Mouse (Mus musculus) intestine, embryonic 15.5 days (tissue): Measurements from ENCODE around the gene Cfi. TPM values are rescaled to one million over a fixed set of nuclear protein-coding genes. Genes with fewer than 3 reads are reported as not detected.

ENCODE experiments used
- ATAC-seq: fragments of 200-750 bp; cut with Nextera tagmentation; 2 replicates; pipeline ENCODE4 v1.8.0; 2017; ENCODE audit warnings: moderate TSS enrichment, moderate library complexity
- H3K27ac ChIP-seq: fragments of 300-500 bp; sonication (generic); 2 replicates; pipeline ENCODE4 v1.5.1; 2015; ENCODE audit warnings: mild to moderate bottlenecking, inconsistent platforms
- H3K27me3 ChIP-seq: fragments of 300-500 bp; sonication (generic); replicated peaks from 2 replicates; pipeline ENCODE4 v1.6.1; 2015; ENCODE audit warnings: inconsistent platforms
- H3K36me3 ChIP-seq: fragments of 300-500 bp; sonication (generic); 2 replicates; pipeline ENCODE4 v1.6.1; 2015; ENCODE audit warnings: inconsistent platforms
- H3K4me1 ChIP-seq: fragments of 300-500 bp; sonication (generic); replicated peaks from 2 replicates; pipeline ENCODE4 v1.6.1; 2015; ENCODE audit warnings: inconsistent platforms
- H3K4me2 ChIP-seq: fragments of 300-500 bp; sonication (generic); replicated peaks from 2 replicates; pipeline ENCODE4 v1.6.1; 2015; ENCODE audit warnings: mild to moderate bottlenecking, inconsistent platforms
- H3K4me3 ChIP-seq: fragments of 300-500 bp; sonication (generic); replicated peaks from 2 replicates; pipeline ENCODE4 v1.5.1; 2015; ENCODE audit warnings: inconsistent platforms
- H3K9ac ChIP-seq: fragments of 300-500 bp; sonication (generic); 2 replicates; pipeline ENCODE4 v1.6.1; 2015; ENCODE audit warnings: inconsistent platforms
- H3K9me3 ChIP-seq: fragments of 300-500 bp; sonication (generic); 2 replicates; pipeline ENCODE4 v1.6.1; 2016; ENCODE audit warnings: inconsistent platforms
- WGBS: fragments of 180-500 bp; shearing (Covaris S2); methylation state at CpG from one replicate; pipeline ENCODE4 v1.1.7; 2015; 5-methylcytosine and 5-hydroxymethylcytosine counted together
- polyA plus RNA-seq: library from polyadenylated mRNA; unstranded; fragments of >200 nt; fragmentation: Nextera tagmentation; extraction: Ambion mirVana; gene quantifications from 2 replicates; pipeline ENCODE4 v1.2.1, GENCODE M21; 2015

Cfi gene
- polyA plus RNA-seq, 1 experiment from 2014 or later = 57.9 TPM

GRCm38 (mm10) chr3:129827691-129828090 is 8.0 kb upstream of the Cfi start:
- Histone ChIP-seq H3K4me1 (peaks cover 11% of the 10 kb centered on the region), H3K36me3 (peaks cover 19% of the 10 kb centered on the region), H3K9me3 (no peaks in the 10 kb centered on the region), H3K4me3 (no peak overlapping the region), H3K27ac (no peak overlapping the region), H3K27me3 (no peaks in the 10 kb centered on the region), H3K4me2 (no peak overlapping the region), H3K9ac (no peak overlapping the region)
- no peak for ATAC-seq
- WGBS = 94% methylated on average over 5 of the region's 5 CpGs

GRCm38 (mm10) chr3:129830626-129831025 is 5.1 kb upstream of the Cfi start:
- Histone ChIP-seq H3K9ac (peak overlapping the region; percentile 80), H3K9me3 (no peaks in the 10 kb centered on the region), H3K27me3 (no peaks in the 10 kb centered on the region), H3K27ac (peak overlapping the region; percentile 90), H3K36me3 (peaks cover 9% of the 10 kb centered on the region; the same call in 1 of the 2 replicates), H3K4me2 (peak overlapping the region; percentile 85), H3K4me1 (peaks cover 11% of the 10 kb centered on the region), H3K4me3 (peak overlapping the region; percentile 95)
- WGBS = under 1% methylated on average over 42 of the region's 45 CpGs
- peak; percentile 20; the same call in 1 of the 2 replicates for ATAC-seq

- peaks cover 11% of the 10 kb centered on the region for H3K4me1 ChIP-seq
- H3K36me3 ChIP-seq = peaks cover 6% of the 10 kb centered on the region; the same call in 1 of the 2 replicates
- under 1% methylated on average over 60 of the region's 60 CpGs for WGBS
- ATAC-seq = peak; percentile 94
- peak within 1 kb of the TSS; percentile 85 for H3K4me2 ChIP-seq
- H3K27me3 ChIP-seq = no peaks in the 10 kb centered on the region
- H3K9me3 ChIP-seq = no peaks in the 10 kb centered on the region
- H3K4me3 ChIP-seq = peak within 1 kb of the TSS; percentile 95
- peak within 1 kb of the TSS; percentile 80 for H3K9ac ChIP-seq
- H3K27ac ChIP-seq = peak within 1 kb of the TSS; percentile 90
Measured at GRCm38 (mm10) chr3:129831035-129831568, 4.6 kb upstream of the Cfi start, which contains the start of gene Gar1. TSS of gene Gar1 (minus strand) at chr3:129831396.

GRCm38 (mm10) chr3:129836051-129836697 is 490 bp downstream of the Cfi start:
- Histone ChIP-seq H3K27ac (peak overlapping the region; percentile 79), H3K4me1 (no peaks in the 10 kb centered on the region), H3K27me3 (no peaks in the 10 kb centered on the region), H3K9ac (no peak overlapping the region), H3K4me2 (peak overlapping the region; percentile 56), H3K9me3 (no peaks in the 10 kb centered on the region), H3K36me3 (no peaks in the 10 kb centered on the region), H3K4me3 (peak overlapping the region; percentile 21; the same call in 1 of the 2 replicates)
- ATAC-seq = peak; percentile 84
- 13% methylated on average over 11 of the region's 11 CpGs for WGBS

GRCm38 (mm10) chr3:129836965-129837364 is 1.3 kb downstream of the Cfi start:
- Histone ChIP-seq H3K36me3 (no peaks in the 10 kb centered on the region), H3K9me3 (no peaks in the 10 kb centered on the region), H3K4me2 (no peak overlapping the region; the same call in 1 of the 2 replicates), H3K27me3 (no peaks in the 10 kb centered on the region), H3K4me1 (no peaks in the 10 kb centered on the region), H3K9ac (no peak overlapping the region), H3K27ac (no peak overlapping the region), H3K4me3 (peak overlapping the region; percentile 21; the same call in 1 of the 2 replicates)
- 64% methylated on average over 6 of the region's 6 CpGs for WGBS
- peak; percentile 13; the same call in 1 of the 2 replicates for ATAC-seq

- H3K4me2 ChIP-seq = 0 out of 2 replicates have a peak overlapping the region, but pooled peaks have one; percentile 22
- ATAC-seq = peak; percentile 18; the same call in 1 of the 2 replicates
- H3K9me3 ChIP-seq = no peaks in the 10 kb centered on the region
- H3K4me1 ChIP-seq = no peaks in the 10 kb centered on the region
- no peak overlapping the region for H3K9ac ChIP-seq
- no peaks in the 10 kb centered on the region for H3K27me3 ChIP-seq
- no peak overlapping the region for H3K4me3 ChIP-seq
- no peaks in the 10 kb centered on the region for H3K36me3 ChIP-seq
- 49% methylated on average over 7 of the region's 7 CpGs for WGBS
- H3K27ac ChIP-seq = no peak overlapping the region
Measured at GRCm38 (mm10) chr3:129838017-129838416, 2.3 kb downstream of the Cfi start.

GRCm38 (mm10) chr3:129845868-129846267 is 10.2 kb downstream of the Cfi start:
- Histone ChIP-seq H3K9ac (no peak overlapping the region), H3K27ac (no peak overlapping the region), H3K27me3 (no peaks in the 10 kb centered on the region), H3K4me2 (no peak overlapping the region), H3K4me3 (no peak overlapping the region), H3K9me3 (no peaks in the 10 kb centered on the region), H3K4me1 (no peaks in the 10 kb centered on the region), H3K36me3 (no peaks in the 10 kb centered on the region)
- no peak for ATAC-seq
- WGBS = 71% methylated on average over 2 of the region's 2 CpGs

GRCm38 (mm10) chr3:129846846-129847245 is 11.2 kb downstream of the Cfi start:
- H3K4me1 ChIP-seq = no peaks in the 10 kb centered on the region
- no peak for ATAC-seq
- 81% methylated on average over 7 of the region's 7 CpGs for WGBS
- H3K9me3 ChIP-seq = no peaks in the 10 kb centered on the region
- H3K9ac ChIP-seq = no peak overlapping the region
- H3K27ac ChIP-seq = no peak overlapping the region
- H3K4me3 ChIP-seq = no peak overlapping the region
- no peak overlapping the region for H3K4me2 ChIP-seq
- H3K27me3 ChIP-seq = no peaks in the 10 kb centered on the region
- H3K36me3 ChIP-seq = no peaks in the 10 kb centered on the region

- WGBS = 76% methylated on average over 2 of the region's 2 CpGs
- Histone ChIP-seq H3K4me2 (no peak overlapping the region), H3K27me3 (no peaks in the 10 kb centered on the region), H3K36me3 (no peaks in the 10 kb centered on the region), H3K9me3 (no peaks in the 10 kb centered on the region), H3K27ac (no peak overlapping the region), H3K4me3 (no peak overlapping the region), H3K9ac (no peak overlapping the region), H3K4me1 (no peaks in the 10 kb centered on the region)
- no peak for ATAC-seq
Measured at GRCm38 (mm10) chr3:129862592-129862991, 26.9 kb downstream of the Cfi start.

GRCm38 (mm10) chr3:129863698-129864097 is 28.0 kb downstream of the Cfi start:
- no peaks in the 10 kb centered on the region for H3K36me3 ChIP-seq
- H3K27ac ChIP-seq = no peak overlapping the region
- no peaks in the 10 kb centered on the region for H3K4me1 ChIP-seq
- H3K4me2 ChIP-seq = no peak overlapping the region
- ATAC-seq = no peak
- H3K27me3 ChIP-seq = no peaks in the 10 kb centered on the region
- H3K9me3 ChIP-seq = no peaks in the 10 kb centered on the region
- no peak overlapping the region for H3K4me3 ChIP-seq
- H3K9ac ChIP-seq = no peak overlapping the region
- 48% methylated on average over 14 of the region's 14 CpGs for WGBS

- no peaks in the 10 kb centered on the region for H3K9me3 ChIP-seq
- WGBS = 93% methylated on average over 10 of the region's 10 CpGs
- H3K27ac ChIP-seq = no peak overlapping the region
- H3K4me1 ChIP-seq = peaks cover 4% of the 10 kb centered on the region; the same call in 1 of the 2 replicates
- no peaks in the 10 kb centered on the region for H3K27me3 ChIP-seq
- no peaks in the 10 kb centered on the region for H3K36me3 ChIP-seq
- H3K9ac ChIP-seq = no peak overlapping the region
- no peak overlapping the region for H3K4me2 ChIP-seq
- no peak overlapping the region for H3K4me3 ChIP-seq
- ATAC-seq = no peak
Measured at GRCm38 (mm10) chr3:129877327-129877726, 41.6 kb downstream of the Cfi start.

- no peaks in the 10 kb centered on the region for H3K9me3 ChIP-seq
- WGBS = under 1% methylated on average over 60 of the region's 66 CpGs
- H3K4me3 ChIP-seq = peak within 1 kb of the TSS; percentile 66
- peak within 1 kb of the TSS; percentile 74 for H3K9ac ChIP-seq
- no peaks in the 10 kb centered on the region for H3K36me3 ChIP-seq
- H3K4me2 ChIP-seq = peak within 1 kb of the TSS; percentile 84
- H3K27me3 ChIP-seq = no peaks in the 10 kb centered on the region
- H3K27ac ChIP-seq = peak within 1 kb of the TSS; percentile 79
- peaks cover 4% of the 10 kb centered on the region; the same call in 1 of the 2 replicates for H3K4me1 ChIP-seq
- peak; percentile 91 for ATAC-seq
Measured at GRCm38 (mm10) chr3:129878405-129879021, 42.8 kb downstream of the Cfi start, which contains the start of gene Pla2g12a. TSS of gene Pla2g12a (plus strand) at chr3:129878606.
